Mouse (Mus musculus): ENCODE results near the gene Elk4. TPM values are rescaled to one million over a fixed set of nuclear protein-coding genes. Genes with fewer than 3 reads are reported as not detected.

Gene Elk4
- polyA plus RNA-seq, 1 experiment from 2014 or later = 13.3 TPM

DNA sequence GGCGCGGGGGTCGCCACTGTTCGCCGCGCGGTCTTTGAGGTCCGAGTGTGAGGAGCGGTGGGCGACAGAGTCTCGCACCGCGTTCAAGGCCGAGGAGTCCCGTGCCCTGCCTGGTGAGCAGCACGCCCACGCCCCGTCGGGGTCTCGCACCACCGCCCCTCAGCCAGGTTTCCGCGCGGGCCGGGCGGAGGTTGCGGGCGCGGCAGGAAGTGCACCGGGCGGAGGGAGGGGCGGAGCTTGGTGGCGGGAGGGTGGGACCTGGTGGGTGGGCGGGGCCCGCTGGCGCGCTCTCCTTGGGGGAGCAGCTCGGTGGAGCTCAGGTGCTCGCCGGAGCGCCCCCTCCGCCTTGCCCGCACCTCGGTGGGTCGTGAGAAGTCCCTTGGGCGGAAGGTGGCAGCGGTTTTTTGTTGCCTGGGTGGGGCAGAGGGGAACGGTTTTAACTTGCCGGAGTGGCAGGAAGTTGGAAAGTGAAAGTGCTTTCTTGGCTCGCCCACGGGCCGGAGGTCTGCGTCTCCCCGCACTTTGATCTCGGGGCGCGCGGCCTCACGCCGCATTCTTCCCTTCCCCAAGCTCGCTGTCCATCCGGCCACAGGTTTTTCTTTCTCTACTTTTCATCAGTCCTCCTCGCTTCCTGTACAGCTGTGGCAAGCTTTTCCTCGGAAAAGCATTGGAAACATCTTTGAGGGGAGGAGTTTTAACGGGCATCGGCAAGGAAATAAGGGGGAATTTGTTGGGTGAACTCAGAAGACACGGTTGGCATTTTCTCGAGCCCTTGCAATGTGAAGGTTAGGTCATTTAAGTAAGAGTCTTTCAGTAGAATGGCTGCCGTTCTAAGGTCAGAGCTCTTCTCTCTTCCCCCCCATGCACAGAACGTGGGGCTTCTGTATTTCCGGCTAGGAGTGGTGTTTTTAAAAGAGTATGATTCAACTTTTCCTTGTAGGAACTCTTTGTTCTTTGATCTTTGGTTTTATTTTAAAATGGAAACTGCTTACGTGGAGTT, 721 bp downstream of the Elk4 start:
- WGBS = 1% methylated on average over 71 of the region's 72 CpGs
- H3K9me3 ChIP-seq (replicated peaks) = no peaks in the 10 kb centered on the region
- no peaks in the 10 kb centered on the region for H3K36me3 ChIP-seq
- no peaks in the 10 kb centered on the region for H3K27me3 ChIP-seq (ENCODE audit: low read depth, poor library complexity, severe bottlenecking)
- peak overlapping the region; percentile 92 for H3K4me3 ChIP-seq
- peak overlapping the region; percentile 99 for H3K27ac ChIP-seq (replicated peaks)
- peaks cover 27% of the 10 kb centered on the region for H3K4me1 ChIP-seq
- peak; percentile 90 for DNase-seq (ENCODE audit: low spot score)

DNA sequence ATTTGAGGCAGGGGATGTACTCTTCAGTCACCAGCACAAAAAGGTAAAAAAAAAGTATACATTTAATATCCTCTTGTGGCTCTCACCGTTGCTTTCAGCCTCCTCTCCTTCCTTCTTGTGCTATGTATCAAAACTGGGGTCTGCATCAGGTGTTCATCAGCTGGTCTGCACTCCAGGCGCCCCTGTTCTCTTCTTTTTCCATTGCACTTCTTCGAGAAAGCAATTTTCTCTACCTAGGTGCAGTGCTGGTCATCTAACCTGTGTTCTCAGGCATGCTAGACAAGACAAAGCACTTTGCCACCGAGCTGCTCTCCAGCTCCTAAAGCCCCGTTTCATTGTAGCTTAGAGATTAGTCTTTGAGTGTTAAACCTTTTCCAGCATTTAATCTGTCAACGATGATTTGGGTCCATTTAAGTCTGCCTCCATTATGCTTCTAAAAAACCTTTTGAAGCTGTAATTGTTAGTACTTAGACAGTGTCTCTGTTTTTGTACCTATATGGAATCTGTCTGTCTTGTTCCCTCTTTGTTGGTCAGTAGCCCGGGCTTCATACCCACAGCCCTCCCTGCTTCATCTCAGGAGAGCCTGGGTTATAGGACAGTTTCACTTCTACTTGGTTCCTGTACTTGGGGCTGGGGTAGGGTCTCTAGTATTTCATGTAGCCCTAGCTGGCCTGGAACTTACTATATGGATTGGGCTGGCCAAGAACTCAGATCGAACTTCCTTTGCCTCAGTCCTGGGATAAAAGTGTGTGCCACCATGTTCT, 1.7 kb downstream of the Elk4 start:
- 0 out of 2 replicates have a peak overlapping the region, but pooled peaks have one; percentile 99 for H3K27ac ChIP-seq (replicated peaks)
- no peak for DNase-seq (ENCODE audit: low spot score)
- WGBS = 50% methylated on average over 8 of the region's 8 CpGs
- peak overlapping the region; percentile 92 for H3K4me3 ChIP-seq
- no peaks in the 10 kb centered on the region for H3K27me3 ChIP-seq (ENCODE audit: low read depth, poor library complexity, severe bottlenecking)
- peaks cover 5% of the 10 kb centered on the region for H3K36me3 ChIP-seq
- H3K9me3 ChIP-seq (replicated peaks) = no peaks in the 10 kb centered on the region
- H3K4me1 ChIP-seq = peaks cover 27% of the 10 kb centered on the region

DNA sequence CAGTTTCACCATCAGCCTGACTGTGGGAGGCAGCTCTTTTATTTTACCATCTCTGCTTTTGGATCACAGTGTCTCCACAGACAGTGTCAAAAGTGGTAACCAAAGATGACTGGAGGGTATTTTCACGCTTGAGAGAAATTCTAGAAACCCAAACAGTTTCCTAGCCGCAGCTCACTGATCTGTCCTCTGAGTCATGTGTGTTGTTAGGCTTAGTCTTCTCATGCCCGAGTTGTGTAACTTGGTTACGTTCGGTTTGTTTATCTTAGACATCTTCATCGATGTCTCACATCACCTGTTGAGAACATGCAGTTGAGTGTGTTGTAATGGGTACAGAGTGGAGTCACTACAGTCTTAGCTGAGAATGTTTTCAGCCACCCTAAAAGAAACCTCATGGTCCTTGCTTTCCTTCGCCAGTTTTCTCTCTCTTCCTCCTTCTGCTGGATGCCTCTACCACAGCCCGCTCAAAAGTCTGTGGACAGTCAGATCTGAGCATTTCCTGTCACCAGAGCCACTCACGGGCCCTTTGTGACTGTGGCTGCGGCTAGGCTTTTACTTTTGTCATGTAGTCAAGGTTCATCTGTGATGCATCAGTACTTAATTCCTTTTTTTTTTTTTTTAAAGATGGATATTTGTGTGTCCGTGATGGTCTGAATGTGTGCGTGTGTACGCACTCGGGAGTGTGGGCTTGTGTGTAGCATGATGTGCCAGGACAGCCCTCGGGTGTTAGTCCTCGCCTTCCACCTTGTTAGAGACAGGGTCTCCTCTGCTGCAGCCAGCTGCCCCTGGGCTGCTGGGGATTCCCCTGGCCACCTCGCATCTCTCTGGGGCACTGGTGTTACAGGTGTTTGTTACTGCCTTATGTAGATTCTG, 3.5 kb downstream of the Elk4 start:
- H3K4me3 ChIP-seq = no peak overlapping the region
- no peaks in the 10 kb centered on the region for H3K9me3 ChIP-seq (replicated peaks)
- H3K4me1 ChIP-seq = peaks cover 27% of the 10 kb centered on the region
- DNase-seq (ENCODE audit: low spot score) = no peak
- H3K27ac ChIP-seq (replicated peaks) = no peak overlapping the region
- no peaks in the 10 kb centered on the region for H3K27me3 ChIP-seq (ENCODE audit: low read depth, poor library complexity, severe bottlenecking)
- peaks cover 23% of the 10 kb centered on the region for H3K36me3 ChIP-seq
- WGBS = 90% methylated on average over 17 of the region's 17 CpGs

DNA sequence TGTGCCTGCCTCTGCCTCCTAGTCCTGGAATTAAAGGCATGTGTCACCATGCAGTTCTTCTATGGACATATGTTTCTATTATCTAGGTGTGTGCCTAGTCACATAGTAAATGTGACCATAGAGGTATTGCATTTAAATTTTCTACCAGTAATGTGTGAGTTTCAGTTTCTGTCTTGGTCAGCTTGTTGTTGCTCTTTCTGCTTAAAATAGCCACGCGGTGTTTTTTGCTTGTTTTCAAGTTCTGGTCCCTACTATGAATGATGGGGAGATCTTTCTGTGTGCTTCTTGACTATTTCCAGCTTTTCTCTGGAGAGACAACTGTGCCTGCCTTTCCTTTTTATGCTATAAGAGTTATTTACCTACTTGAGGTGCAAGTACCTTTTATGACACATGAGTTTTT, 4.4 kb downstream of the Elk4 start:
- peaks cover 31% of the 10 kb centered on the region for H3K36me3 ChIP-seq
- H3K4me3 ChIP-seq = no peak overlapping the region
- no peaks in the 10 kb centered on the region for H3K9me3 ChIP-seq (replicated peaks)
- H3K4me1 ChIP-seq = peaks cover 23% of the 10 kb centered on the region
- WGBS = 80% methylated on average over 2 of the region's 2 CpGs
- no peaks in the 10 kb centered on the region for H3K27me3 ChIP-seq (ENCODE audit: low read depth, poor library complexity, severe bottlenecking)
- no peak for DNase-seq (ENCODE audit: low spot score)
- H3K27ac ChIP-seq (replicated peaks) = no peak overlapping the region

DNA sequence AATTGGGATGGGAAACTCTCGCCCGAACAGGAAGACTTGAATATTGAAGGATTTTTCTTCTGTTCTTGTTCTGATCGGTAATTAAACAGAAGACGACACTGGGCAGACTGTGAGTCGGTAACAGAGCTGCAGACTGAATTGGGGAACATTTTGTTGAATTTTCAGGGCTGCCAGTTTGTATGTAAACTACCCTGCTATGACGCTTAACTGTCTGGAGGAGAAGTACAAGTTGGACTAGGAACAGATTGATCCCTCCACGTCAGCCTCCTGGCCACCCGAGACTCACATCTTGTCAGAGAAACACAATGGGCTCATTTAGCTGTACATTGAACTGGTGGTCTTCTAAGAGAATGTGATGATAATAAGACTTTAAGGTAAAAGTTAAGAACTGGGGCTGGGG, 5.5 kb downstream of the Elk4 start:
- 90% methylated on average over 8 of the region's 8 CpGs for WGBS
- Histone ChIP-seq H3K9me3 (replicated peaks) (no peaks in the 10 kb centered on the region), H3K27ac (replicated peaks) (no peak overlapping the region), H3K27me3 (ENCODE audit: low read depth, poor library complexity, severe bottlenecking) (no peaks in the 10 kb centered on the region), H3K4me1 (peaks cover 22% of the 10 kb centered on the region), H3K4me3 (no peak overlapping the region), H3K36me3 (peaks cover 42% of the 10 kb centered on the region)
- DNase-seq (ENCODE audit: low spot score) = no peak

DNA sequence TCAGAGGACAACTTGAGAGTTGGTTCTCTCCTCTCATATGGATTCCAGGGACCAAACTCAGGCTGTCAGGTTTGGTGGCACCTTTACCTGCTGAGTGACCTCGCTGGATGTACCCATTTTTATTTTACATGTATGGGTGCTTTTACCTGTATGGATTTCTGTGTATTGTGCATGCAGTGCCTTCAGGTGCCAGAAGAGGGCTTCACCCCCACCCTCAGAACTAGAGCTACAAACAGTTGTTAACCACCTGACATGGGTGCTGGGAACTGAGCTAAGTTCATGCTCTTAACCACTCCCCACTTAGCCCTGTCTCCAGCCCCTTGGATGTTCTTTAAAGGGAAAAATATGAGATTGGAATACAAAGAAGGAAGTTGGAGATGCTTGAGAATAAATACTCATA, 7.4 kb downstream of the Elk4 start:
- no peak for DNase-seq (ENCODE audit: low spot score)
- no peaks in the 10 kb centered on the region for H3K9me3 ChIP-seq (replicated peaks)
- H3K4me3 ChIP-seq = no peak overlapping the region
- H3K36me3 ChIP-seq = peaks cover 61% of the 10 kb centered on the region
- 83% methylated on average over 1 of the region's 1 CpGs for WGBS
- no peak overlapping the region for H3K27ac ChIP-seq (replicated peaks)
- no peaks in the 10 kb centered on the region for H3K27me3 ChIP-seq (ENCODE audit: low read depth, poor library complexity, severe bottlenecking)
- H3K4me1 ChIP-seq = peaks cover 3% of the 10 kb centered on the region

DNA sequence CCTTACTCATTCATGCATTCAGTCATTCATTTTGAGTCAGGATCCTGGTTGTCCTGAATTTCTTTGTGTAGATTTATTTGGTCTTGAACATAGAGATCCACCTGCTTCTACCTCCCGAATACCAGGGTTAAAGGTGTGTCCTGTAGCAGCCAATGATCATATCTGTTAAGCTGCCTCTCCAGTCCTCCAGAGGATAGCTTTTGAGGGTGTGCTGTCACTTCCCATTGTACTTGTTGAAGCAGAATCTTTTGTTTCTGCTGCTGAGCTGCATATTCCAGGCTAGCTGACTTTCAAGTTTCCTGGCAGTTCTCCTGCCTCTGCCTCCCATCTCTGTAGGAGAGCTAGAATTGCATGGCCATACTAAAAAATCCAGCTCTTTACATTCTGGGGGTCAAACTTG, 9.3 kb downstream of the Elk4 start:
- Histone ChIP-seq H3K9me3 (replicated peaks) (no peaks in the 10 kb centered on the region), H3K4me1 (no peaks in the 10 kb centered on the region), H3K36me3 (peaks cover 78% of the 10 kb centered on the region), H3K4me3 (no peak overlapping the region), H3K27ac (replicated peaks) (no peak overlapping the region), H3K27me3 (ENCODE audit: low read depth, poor library complexity, severe bottlenecking) (no peaks in the 10 kb centered on the region)
- 95% methylated on average over 1 of the region's 1 CpGs for WGBS
- DNase-seq (ENCODE audit: low spot score) = no peak

DNA sequence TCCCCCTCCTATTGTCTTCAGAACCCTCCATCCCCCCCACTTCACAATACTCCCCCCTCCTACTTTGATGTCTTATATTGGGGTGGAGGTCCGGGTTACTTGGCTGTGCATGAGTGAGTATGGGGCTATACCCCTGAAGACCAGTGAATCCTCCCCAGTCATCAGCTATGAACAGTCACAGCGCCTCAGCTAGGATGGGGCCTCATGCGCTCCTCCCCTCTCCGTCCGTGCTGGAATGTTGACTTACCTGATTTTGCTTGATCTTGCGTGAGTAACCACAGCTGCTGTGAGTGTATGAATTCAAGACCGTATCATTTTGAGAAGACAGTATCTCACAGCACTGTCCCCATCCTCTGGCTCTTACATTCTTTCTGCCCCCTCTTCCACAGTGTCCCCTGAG, 12.5 kb downstream of the Elk4 start:
- 93% methylated on average over 7 of the region's 7 CpGs for WGBS
- Histone ChIP-seq H3K4me1 (no peaks in the 10 kb centered on the region), H3K4me3 (no peak overlapping the region), H3K27me3 (ENCODE audit: low read depth, poor library complexity, severe bottlenecking) (no peaks in the 10 kb centered on the region), H3K27ac (replicated peaks) (no peak overlapping the region), H3K36me3 (peaks cover 95% of the 10 kb centered on the region), H3K9me3 (replicated peaks) (no peaks in the 10 kb centered on the region)
- DNase-seq (ENCODE audit: low spot score) = no peak

DNA sequence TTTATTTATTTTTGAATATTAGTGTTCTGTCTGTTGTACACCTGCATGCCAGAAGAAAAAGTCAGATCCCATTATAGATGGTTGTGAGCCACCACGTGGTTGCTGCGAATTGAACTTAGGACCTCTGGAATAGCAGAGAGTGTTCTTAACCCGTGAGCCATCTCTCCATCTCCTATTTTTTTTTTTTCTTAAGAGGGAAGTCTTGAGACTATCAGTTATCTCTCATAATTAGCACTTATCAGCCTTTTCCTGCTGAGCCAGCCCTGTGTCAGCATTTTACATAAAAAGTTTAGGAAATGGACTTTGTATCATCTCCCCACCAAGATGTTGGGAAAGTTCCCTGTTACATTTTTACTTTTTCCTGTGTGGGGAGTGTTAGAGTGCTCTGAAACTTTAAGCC, 14.7 kb downstream of the Elk4 start:
- DNase-seq (ENCODE audit: low spot score) = no peak
- Histone ChIP-seq H3K4me1 (no peaks in the 10 kb centered on the region), H3K27me3 (ENCODE audit: low read depth, poor library complexity, severe bottlenecking) (no peaks in the 10 kb centered on the region), H3K36me3 (peaks cover 93% of the 10 kb centered on the region), H3K4me3 (no peak overlapping the region), H3K9me3 (replicated peaks) (no peaks in the 10 kb centered on the region), H3K27ac (replicated peaks) (no peak overlapping the region)
- WGBS = 90% methylated on average over 3 of the region's 3 CpGs

DNA sequence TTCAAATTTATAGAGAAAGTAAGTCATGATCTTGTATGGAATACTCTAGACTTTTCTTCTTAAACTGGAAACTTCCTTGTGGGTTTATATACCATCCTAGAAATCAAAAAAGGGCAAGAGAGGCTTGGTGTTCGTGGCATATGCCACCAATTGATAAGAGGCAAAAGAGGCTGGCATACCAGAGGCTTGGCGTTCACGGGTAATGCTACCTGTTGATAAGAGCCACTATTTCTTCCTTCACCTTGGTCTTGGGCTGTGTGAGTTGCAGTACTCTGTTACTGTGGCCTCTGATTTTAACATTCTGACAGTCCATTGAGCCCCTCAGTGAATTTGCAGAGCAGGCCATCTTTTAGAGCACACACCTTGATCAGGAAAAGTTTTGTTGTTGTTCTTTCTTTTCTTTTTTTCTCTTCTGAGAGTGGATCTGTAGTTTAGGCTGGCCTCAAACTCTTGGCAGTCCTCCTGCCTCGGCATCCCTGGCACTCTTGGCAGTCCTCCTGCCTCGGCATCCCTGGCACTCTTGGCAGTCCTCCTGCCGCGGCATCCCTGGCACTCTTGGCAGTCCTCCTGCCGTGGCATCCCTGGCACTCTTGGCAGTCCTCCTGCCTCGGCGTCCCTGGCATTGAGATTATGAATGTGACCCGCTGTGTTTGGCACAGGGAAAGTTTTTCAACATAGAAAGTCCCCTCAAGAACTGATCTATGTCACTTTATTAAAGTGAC, 19.7 kb downstream of the Elk4 start:
- 91% methylated on average over 11 of the region's 11 CpGs for WGBS
- Histone ChIP-seq H3K4me3 (no peak overlapping the region), H3K36me3 (peaks cover 90% of the 10 kb centered on the region), H3K27ac (replicated peaks) (no peak overlapping the region), H3K4me1 (no peaks in the 10 kb centered on the region), H3K27me3 (ENCODE audit: low read depth, poor library complexity, severe bottlenecking) (no peaks in the 10 kb centered on the region), H3K9me3 (replicated peaks) (no peaks in the 10 kb centered on the region)
- no peak for DNase-seq (ENCODE audit: low spot score)

DNA sequence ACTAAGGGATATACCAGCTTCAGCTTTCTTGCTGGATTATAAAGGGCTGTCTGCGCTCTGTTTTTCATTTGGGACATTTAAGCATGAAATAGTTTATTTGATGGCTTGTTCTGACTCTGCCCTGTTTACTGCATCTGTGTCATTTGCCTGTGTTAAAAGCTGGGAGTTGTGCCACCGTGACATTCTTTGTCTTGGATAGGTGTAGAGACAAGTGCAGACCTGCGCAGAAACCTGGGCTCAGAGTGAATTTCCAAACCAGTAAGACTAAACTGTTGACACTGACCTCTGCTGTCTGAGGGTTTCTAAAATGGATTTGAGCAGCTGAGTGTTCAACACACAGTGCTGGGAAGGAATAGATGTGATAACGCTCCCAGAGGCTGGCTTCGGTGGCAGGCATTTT, 20.6 kb downstream of the Elk4 start:
- H3K9me3 ChIP-seq (replicated peaks) = no peaks in the 10 kb centered on the region
- H3K36me3 ChIP-seq = peaks cover 90% of the 10 kb centered on the region
- no peaks in the 10 kb centered on the region for H3K27me3 ChIP-seq (ENCODE audit: low read depth, poor library complexity, severe bottlenecking)
- no peak for DNase-seq (ENCODE audit: low spot score)
- WGBS = 93% methylated on average over 5 of the region's 5 CpGs
- H3K4me3 ChIP-seq = no peak overlapping the region
- no peaks in the 10 kb centered on the region for H3K4me1 ChIP-seq
- H3K27ac ChIP-seq (replicated peaks) = no peak overlapping the region

DNA sequence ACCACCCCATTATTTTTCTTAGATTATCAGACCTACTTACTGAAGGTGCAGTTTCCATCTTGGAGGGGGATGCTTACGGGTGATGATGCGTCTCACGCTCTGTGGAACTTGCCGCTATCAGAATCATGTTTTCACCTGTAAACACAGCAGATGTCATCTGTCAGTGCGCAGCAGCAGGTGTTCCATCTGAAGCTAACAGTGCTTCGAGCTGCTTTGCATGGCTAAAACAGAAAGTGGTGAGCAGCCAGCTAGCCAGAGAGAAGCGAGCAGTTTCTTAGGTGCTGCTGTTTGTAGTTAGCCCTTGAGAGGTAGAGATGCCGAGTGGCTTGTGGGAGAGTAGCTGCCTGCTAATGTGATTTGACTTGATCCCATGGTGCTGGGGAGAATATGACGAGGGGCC, 21.0 kb downstream of the Elk4 start:
- Histone ChIP-seq H3K27me3 (ENCODE audit: low read depth, poor library complexity, severe bottlenecking) (no peaks in the 10 kb centered on the region), H3K27ac (replicated peaks) (no peak overlapping the region), H3K9me3 (replicated peaks) (no peaks in the 10 kb centered on the region), H3K36me3 (peaks cover 90% of the 10 kb centered on the region), H3K4me1 (no peaks in the 10 kb centered on the region), H3K4me3 (no peak overlapping the region)
- no peak for DNase-seq (ENCODE audit: low spot score)
- 95% methylated on average over 9 of the region's 9 CpGs for WGBS
